Mouse (Mus musculus): ENCODE data around the gene D11Wsu47e.
"Not testable (repeated sequence)": the region's sequence is repeated elsewhere in the genome, so short reads cannot be mapped to it uniquely, and the experiment has no call there.

The D11Wsu47e gene

DNA sequence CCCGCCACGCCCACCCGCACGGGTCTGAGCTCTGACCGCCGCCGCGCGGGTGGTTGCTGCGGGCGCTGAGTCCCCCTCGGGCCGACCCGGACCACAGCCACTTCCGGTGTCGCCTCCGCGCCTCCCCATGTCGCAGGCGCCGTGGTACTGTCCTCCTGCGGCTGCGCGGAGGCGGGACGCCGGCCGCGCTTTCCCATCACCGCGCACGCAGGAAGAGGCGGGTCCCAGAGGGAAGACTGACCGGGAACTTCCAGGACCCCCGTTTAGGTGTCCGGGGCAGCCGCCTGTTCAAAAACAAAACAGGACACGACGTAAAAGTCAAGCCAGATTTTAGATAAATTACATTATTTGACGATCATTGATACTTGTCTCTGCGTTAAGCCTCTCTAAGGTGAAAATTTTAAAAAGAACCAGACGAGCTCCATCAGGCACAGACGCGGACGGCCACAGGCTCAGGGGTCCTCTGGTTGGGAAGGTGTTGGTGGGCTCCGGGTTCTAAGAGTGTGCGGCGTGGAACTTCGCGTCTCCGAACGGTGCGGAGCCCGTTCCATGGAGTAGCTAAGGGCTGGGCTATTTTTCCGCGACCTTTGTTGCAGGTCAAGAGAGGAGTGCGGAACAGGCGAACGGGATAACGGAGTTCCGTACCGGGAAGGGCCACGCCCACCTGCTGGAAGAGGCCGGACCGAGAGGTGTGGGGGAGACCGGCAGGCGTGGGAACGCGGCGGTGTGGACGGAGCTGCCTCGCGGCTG is at the start of gene D11Wsu47e, which contains the start of gene Fam104a:
Gene D11Wsu47e, plus strand, starts transcription at position 456 of the 750 bp plus-strand sequence.
Gene Fam104a, minus strand, starts transcription at position 199 of the 750 bp plus-strand sequence.
- peak; percentile 98 for DNase-seq (ENCODE audit: inconsistent ontology term)

- DNase-seq (ENCODE audit: inconsistent ontology term), result peak; percentile 60
Observed at GRCm38 (mm10) chr11:113634699-113635121, 49.5 kb upstream of the D11Wsu47e start.

GRCm38 (mm10) chr11:113638680-113639079 is 45.5 kb upstream of the D11Wsu47e start:
- DNase-seq (ENCODE audit: inconsistent ontology term), result no peak

GRCm38 (mm10) chr11:113645181-113645580 is 39.0 kb upstream of the D11Wsu47e start:
- no peak for DNase-seq (ENCODE audit: inconsistent ontology term)

DNA sequence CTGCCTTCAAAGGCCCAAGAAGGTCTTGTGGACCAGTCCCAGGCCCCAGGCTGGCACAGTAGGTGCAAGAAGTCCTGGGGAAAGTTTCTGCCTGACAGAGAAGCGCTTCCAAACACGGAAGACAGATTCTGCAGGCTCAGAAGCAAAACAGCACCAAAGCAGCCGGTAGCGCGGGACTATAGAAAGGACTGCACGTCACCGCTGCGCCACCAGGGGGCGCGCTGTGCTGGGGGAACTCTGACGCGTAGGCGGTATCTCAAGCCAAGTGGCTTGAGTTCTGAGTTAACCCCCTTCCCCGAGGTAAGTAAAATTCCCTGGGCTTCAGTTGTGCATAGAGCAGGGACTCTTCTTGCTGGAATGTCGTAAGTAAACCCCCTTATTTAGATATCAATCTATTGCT is 36.1 kb upstream of the D11Wsu47e start:
- DNase-seq (ENCODE audit: inconsistent ontology term), result peak; percentile 80

- DNase-seq (ENCODE audit: inconsistent ontology term), result no peak
Observed at GRCm38 (mm10) chr11:113648690-113649352, 35.4 kb upstream of the D11Wsu47e start, which contains the start of gene Cog1. TSS of gene Cog1 (plus strand) at chr11:113649169.

- peak; percentile 76 for DNase-seq (ENCODE audit: inconsistent ontology term)
Observed at GRCm38 (mm10) chr11:113649353-113650210, 34.6 kb upstream of the D11Wsu47e start, which contains the start of gene Slc39a11. TSS of gene Slc39a11 (minus strand) at chr11:113650079.

DNA sequence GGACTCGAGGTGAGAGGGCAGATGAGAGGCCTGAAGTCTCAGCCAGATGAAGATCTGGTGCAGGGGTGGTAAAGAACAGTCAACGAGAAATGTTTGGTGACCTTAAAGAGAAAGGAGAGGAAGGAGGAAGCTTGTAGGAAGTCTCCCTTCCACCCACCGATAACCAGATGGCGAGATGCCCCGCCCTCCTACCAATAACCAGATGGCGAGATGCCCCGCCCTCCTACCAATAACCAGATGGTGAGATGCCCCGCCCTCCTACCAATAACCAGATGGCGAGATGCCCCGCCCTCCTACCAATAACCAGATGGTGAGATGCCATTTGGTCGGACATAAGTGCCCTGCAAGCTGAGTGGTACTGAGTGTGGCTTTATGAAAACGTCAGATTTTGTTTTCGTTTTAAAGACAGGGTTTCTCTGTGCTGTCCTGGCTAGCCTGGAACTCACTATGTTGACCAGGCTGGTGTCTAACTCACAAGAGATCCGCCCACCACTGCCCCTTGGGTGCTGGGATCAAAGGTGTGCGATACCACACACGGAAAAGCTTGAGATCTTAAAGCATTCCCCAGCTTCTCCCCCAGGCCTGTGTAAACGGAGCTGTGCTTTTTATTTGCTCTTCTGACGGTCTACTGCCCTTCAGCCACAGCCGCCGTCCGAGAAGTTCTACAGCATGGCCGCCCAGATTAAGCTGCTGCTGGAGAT is 32.9 kb upstream of the D11Wsu47e start:
- no peak for DNase-seq (ENCODE audit: inconsistent ontology term)

DNA sequence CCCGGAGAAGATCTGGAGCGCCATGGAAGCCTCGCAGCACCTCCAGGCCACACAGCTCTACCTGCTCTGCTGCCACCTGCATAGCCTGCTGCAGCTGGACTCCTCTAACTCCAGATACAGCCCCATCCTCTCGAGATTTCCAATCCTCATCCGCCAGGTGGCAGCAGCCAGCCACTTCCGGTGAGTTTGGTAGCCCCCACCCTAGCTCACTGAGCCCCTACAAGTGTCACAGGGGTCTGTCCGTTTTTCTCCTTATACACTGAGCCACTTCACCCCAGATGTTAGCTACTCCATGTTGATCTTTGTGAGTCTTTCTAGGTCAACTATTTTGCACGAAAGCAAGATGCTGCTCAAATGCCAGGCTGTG is 32.3 kb upstream of the D11Wsu47e start:
- no peak for DNase-seq (ENCODE audit: inconsistent ontology term)

DNA sequence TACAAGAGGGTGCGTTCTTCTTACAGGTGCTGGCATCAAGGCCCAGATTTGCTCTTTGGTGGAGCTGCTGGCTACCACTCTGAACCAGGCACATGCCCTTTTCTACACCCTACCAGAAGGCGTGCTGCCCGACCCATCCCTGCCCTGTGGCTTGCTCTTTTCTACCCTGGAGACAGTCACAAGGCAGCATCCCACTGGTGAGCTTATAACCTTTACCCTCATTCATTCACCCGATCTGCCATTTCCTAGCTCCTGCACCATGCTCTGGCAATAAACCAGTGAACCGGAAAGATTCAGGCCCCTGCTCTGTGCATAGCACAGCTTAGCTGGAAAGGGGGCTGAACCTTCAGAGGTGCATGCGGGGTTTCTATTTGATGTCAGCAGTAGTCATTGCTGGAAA is 31.7 kb upstream of the D11Wsu47e start:
- DNase-seq (ENCODE audit: inconsistent ontology term), result no peak

DNA sequence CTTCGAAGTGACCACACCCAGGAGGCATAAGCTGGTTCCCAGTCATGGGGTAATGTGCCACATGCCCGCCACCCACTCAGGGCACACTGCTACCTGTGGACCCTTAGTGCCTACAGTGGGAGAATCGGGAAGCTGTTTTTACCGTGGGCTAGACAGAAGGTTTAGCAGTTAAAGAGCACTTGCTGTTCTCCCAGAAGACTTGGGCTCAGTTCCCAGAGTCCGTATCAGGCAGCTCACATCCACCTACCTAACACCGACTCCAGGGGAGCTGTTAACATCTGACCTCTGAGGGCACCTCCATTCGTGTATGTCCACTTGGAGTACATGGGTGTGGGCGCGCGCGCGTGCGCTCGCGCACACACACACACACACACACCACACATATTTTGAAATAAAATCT is 30.1 kb upstream of the D11Wsu47e start:
- DNase-seq (ENCODE audit: inconsistent ontology term), result no peak

GRCm38 (mm10) chr11:113654561-113655270 is 29.5 kb upstream of the D11Wsu47e start:
- no peak for DNase-seq (ENCODE audit: inconsistent ontology term)

- peak; percentile 49 for DNase-seq (ENCODE audit: inconsistent ontology term)
Observed at GRCm38 (mm10) chr11:113656511-113656932, 27.7 kb upstream of the D11Wsu47e start.

- no peak for DNase-seq (ENCODE audit: inconsistent ontology term)
Observed at GRCm38 (mm10) chr11:113657221-113657620, 27.0 kb upstream of the D11Wsu47e start.

- DNase-seq (ENCODE audit: inconsistent ontology term), result no peak
Observed at GRCm38 (mm10) chr11:113658319-113658718, 25.9 kb upstream of the D11Wsu47e start.

DNA sequence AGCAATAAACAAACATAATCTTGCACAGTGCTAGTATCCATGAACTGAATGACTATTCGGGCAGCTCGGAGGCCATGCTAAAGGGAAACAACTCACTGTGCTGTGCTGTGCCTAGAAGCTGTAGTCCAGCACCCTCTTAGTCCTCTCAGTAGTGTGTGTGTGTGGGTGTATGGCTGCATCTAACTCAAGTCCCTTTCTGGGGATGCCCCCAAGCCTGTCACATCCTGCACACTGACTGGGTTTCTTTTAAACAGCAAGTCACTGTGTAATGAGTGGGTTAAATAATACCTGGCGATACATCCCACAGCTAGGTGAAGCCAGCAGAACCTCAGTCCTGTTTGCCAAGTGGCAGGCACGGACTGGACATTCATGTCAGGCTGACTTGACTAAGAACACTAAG is 25.4 kb upstream of the D11Wsu47e start:
- no peak for DNase-seq (ENCODE audit: inconsistent ontology term)

- not testable (repeated sequence) for DNase-seq (ENCODE audit: inconsistent ontology term)
Observed at GRCm38 (mm10) chr11:113660213-113660612, 24.0 kb upstream of the D11Wsu47e start.

GRCm38 (mm10) chr11:113660940-113661339 is 23.3 kb upstream of the D11Wsu47e start:
- peak; percentile 15 for DNase-seq (ENCODE audit: inconsistent ontology term)

DNA sequence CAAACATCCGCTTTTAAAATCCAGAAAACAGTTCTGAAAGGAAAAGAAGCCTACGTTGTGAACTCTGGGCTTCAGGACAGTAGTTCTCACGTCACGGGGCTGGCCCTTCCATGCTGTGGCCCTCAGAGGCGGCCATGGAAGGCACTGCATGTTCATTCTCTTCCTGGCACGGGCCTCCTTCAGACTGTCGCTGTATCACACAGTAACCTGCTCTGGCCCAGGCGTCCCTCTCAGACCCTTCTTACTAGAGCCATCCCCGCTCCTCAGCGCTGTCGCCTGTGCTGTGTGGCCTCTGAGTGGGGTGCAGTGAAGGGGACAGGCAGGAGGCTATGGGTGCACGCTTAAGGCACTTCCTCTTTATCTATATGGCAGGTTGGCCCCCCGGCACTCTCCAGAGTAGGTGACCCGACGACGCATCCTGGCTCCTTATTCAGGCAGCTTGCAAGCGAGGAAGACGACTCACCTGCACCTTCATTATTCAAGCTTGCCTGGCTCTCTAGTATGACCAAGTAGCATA is 22.3 kb upstream of the D11Wsu47e start:
- DNase-seq (ENCODE audit: inconsistent ontology term), result no peak

DNA sequence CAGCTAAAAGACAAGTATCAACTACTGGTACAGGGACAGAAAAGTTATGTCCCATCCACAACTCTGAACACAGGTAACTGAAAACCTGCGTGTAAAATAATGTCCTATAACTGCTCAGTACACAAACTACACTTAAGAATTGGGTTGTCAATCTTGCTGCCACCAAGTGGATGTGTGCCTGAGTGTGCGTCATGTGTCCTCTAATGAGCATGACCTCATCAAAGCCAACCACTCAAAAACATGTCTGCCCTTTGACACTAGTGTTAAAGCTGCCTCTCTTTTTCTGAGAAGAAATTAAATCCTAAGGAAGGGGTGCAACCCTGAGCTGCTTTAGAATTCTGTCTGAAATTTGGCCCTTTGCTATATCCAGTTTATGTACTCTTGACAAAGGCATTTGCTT is 19.9 kb upstream of the D11Wsu47e start:
- DNase-seq (ENCODE audit: inconsistent ontology term), result no peak

Data from Muller cell, postnatal 12 days (primary cell).